Mouse (Mus musculus) NIH3T3 (cell line): ENCODE results near the gene Pcnx3.

ENCODE experiments used
- DNase-seq: peaks from one replicate; pipeline ENCODE4 v3.0.0-alpha.2; 2012; ENCODE audit warnings: low read depth

Gene Pcnx3

DNA sequence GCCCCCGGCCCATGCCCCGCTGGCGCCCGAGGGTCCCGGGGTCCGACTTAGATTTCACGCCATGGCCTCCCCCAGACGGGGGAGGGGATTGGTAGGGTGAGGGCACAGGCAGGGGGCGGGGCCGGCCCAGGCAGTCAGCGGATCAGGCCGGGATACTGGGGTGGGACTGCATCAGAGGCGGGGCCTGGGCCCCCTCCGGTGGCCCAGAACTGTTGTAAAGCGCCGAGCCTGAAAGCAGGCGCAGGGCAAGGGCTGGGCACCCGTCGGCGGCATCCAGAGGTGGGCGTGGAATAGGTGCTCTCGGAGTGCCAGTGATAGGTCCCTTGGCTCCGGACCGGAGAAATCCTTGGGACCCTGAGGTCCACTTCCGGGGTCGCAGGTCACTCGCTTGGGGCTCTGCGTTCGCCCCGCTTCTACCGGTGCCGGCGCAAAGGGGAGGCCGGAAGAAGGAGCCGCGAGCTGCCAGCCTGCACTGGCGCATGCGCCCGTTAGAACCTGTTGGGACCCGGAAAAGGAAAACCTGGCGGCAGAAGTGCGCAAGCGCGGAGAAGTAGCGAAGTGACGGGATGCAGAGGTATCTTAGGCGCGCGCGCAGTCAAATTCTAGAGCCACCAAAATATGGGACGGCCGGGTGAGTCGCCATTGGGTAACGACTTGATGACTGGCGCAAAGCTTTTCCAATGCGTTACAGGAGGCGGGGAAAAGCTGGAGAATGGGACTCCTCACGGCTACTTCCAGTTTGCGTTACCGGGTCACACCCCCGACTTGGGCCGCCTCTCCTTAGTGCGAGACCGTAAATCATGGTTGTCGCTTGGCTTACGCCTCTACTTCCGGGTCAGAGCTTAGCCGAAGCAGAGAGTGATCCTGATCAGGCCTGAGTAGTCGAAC lies at the start of gene Pcnx3, which contains the start of gene Map3k11:
Gene Pcnx3 (minus strand): TSS at position 709 of the 888 bp plus-strand sequence.
Gene Map3k11 (plus strand): TSS at position 543 of the 888 bp plus-strand sequence.
- DNase-seq, result peak; percentile 100

DNA sequence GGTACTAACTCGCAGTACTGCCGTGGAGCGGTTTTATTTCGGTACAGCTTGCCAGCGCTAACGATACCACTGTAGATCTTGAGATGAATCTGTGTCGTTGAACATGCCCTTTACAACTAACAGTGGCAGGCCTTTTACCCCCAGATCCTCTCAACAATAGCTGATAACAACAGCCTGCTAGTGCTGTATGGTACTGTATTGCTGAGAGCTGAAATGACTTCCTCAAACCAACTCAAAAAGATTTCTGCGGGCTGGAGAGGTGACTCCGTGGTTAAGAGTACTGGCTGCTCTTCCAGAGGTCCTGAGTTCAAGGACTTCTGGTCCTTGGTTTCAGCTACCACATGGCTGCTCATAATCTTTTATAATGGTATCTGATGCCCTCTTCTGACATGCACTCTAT lies 45.6 kb upstream of the Pcnx3 start:
- DNase-seq, result no peak

- peak; percentile 98 for DNase-seq
Observed at GRCm38 (mm10) chr19:5731264-5731978, 42.7 kb upstream of the Pcnx3 start.

DNA sequence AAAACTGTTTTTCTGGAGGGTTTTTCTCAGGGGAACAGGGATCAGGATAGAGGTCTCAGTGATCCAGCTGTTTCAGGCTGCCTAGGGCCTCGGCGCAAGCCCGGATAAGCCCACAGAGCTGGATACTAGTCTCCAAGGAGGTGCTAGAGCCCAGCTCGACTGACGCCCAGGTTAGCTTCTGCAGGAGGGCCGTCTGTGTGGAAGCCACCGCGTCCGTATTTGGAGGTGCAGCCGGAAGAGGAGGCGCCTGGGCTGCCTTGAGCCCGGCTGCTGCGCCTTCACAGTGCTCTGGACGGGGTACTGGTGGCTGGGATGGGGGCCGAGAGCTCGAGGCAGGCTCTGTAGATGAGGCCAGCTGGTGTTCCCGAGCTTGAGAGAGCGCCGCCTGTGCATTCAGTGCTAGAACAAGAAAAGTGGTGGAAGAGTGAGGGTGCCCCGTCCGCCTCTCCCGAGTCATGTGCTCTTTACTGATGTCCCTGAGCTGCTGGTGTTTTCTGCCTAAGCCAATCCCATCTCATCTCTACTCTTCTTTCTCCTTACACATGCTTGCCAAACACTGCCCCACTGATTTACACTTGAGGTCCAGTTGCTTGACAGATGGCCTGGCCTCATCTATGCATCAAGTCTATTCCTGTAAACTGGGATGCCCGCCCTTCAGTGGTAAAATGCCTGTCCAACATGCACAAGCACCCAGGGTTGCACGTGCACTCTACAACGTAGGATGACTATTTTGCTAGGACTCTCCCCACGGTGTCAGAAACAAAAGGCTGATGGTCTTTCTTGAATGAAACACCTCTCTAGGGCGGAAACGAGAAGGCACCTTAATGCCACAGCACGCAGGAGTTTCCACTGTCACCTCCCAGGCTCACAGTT lies 41.8 kb upstream of the Pcnx3 start:
- no peak for DNase-seq

DNA sequence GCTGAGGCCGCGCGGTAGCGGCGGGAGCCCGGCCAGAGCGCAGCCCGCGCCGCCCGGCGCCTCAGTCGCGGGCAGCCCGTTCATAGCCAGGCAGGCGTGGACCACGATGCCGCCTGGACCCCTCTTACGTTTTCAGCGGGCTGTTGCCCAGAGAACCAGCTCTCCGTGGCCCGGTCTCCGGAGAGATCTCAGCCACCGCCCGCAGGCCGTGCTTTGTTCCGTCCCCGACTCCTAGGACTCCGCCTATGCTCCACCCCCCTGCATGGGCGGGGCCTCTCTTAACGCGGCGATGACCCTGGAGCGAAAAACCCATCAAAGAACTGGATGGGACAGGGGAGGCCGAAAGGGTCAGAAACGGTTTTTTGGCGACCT lies 40.7 kb upstream of the Pcnx3 start, which contains the start of gene Fam89b:
Gene Fam89b (minus strand): TSS at position 210 of the 372 bp plus-strand sequence.
- DNase-seq, result peak; percentile 95

DNA sequence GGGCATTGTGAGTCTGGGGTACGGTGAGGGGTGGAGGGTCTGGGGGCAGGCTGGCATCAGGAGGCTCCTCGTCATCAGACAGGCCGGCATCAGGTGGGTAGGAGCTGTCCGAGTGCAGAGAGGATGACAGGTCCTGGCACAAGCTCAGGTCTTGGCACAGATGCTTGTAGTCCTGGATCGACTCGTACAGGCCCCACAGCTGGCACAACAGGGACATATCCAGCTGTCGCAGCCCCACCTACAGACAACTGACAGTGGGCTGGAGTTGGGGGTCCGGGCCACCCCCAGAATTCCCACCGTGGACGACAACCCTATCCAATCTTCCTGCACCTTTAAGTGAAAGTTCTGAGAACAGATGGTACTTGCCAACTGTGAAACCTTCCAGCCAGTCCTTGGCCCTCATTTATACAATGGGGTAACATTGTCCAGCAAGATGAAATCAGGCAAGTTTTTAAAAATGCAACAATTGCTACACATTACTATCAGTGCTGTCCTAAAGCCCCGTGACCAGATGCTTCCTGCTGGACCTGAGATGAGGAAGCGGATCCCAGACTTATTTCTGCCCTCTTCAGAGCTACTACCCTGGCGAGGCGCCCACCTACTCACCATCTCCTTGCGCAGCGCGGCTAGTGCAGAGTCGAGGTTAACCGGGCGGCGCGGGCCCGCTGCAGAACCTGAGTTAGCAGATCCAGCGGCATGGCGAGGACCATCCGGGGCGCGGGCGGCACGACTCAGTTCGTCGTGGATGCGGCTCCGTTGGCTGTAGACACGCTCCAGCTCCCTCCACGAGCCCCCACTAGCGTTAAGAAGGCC lies 40.1 kb upstream of the Pcnx3 start:
- peak; percentile 86 for DNase-seq

DNA sequence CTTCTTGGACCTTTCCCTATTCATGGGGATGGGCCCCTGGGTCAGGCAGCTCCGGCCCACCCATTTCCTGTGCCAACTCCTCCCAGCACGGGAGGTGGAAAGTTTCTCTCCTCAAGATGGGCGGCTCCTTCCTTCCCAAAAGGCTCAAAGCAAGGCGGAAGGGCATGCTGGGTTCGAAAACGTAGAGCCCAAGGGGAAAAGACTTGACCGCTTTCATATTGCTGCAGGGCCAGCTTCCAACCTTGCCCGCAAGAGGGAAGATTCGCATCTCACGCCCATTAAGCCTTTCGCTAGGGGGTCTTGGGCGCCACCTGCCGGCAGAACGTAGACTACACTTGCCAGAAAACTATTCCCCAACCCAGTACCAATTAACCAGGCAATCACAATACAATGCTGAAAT lies 39.0 kb upstream of the Pcnx3 start:
- peak; percentile 95 for DNase-seq

DNA sequence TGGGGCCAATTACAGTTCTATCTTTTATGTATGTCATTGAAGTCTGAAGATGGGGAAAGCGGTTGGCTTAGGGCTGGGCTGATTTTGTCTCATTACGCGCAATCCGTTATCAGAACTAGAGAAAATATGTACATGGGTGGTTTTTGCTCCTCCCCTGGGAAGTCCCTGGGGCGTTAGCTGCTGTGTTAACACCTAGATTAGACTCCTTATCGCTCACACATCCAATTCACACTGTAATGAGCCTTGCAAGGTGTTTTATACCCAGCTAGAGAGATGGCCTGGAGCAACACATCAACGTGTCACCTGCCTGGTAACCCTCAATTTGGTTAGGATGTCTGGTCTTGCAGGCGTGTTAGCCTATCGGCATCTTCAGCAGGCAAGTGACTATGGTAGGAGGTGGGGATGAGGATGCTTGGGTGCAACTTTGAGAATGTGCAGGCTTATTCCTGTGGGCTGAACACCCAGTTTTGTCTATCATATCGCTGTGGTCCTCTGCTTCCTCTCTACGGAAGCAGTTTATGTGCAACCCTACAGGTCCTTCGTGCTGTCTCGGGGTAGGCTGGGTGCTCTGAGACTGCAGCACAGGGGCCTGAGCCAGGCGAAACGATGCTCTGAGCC lies 38.4 kb upstream of the Pcnx3 start:
- DNase-seq, result no peak

DNA sequence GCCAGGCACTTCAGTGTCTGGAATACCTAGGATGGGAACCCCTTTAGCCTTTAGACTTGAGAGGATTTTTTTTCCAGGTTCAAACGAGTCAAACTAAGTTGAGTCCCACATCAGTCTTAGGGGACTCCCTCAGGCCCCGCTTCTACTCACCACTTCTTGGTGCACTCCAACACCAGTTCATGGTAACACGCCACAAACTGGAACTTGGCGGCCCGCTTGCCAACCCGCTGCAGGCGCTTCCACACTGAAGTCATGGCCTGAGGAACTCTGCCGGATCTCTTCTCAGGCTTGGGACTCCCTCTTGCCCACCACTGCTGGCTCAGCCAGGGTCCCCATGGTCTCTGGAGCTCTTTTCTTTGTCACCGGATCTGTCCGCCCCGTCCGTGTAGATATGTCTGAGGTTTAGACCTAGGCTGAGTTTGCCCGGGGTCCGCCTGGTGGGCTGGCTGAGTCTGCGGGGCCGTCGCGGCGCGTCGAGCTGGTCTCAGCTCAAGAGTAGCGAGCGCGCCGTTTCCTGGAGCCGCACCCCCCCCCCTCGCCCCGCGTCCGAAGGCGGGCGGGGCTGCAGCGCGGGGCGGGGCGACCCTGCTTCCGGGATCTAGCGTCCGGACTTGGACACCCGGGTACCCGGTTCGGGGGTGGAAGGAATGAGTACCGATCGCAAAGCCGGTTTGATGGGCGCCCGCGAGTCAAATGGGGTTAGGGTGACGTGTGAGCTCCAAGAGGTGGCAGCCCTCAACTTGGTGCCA lies 37.2 kb upstream of the Pcnx3 start, which contains the start of gene Ehbp1l1:
Gene Ehbp1l1 (minus strand): TSS at position 551 of the 749 bp plus-strand sequence.
- peak; percentile 90 for DNase-seq

DNA sequence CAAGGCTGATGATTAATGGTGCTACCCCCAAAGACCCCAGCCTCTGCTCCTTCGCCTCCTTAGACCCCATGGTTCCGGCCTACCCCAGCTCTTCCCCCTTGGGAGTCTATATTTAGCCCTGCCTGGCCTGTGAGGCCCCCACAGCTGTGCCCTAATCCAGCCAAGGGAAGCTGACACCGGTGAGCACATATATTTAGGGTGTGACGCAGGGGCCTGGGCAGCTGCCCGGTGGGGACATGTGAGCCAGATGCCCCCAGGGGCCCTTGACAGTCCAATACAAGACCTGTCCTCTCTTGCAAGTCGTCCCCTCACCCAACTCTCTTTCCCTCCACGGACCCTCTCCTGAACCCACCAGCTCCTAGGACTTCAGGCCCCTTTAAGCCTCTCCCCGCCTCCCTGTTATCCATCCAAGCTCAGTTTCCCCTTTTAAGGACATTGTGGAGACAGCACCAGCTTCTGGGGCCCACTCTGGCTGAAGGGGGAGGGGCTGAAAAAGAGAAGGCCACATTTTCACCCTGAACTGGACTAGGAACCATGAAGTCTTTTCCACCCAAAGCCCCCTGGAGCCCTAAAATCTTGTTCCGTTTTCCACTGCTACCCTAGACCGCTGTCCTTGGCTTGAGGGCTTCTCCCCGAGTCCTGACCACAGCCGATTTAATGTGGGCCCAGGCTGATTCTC lies 36.5 kb upstream of the Pcnx3 start:
- peak; percentile 86 for DNase-seq

- peak; percentile 81 for DNase-seq
Observed at GRCm38 (mm10) chr19:5724549-5724941, 35.8 kb upstream of the Pcnx3 start.

DNA sequence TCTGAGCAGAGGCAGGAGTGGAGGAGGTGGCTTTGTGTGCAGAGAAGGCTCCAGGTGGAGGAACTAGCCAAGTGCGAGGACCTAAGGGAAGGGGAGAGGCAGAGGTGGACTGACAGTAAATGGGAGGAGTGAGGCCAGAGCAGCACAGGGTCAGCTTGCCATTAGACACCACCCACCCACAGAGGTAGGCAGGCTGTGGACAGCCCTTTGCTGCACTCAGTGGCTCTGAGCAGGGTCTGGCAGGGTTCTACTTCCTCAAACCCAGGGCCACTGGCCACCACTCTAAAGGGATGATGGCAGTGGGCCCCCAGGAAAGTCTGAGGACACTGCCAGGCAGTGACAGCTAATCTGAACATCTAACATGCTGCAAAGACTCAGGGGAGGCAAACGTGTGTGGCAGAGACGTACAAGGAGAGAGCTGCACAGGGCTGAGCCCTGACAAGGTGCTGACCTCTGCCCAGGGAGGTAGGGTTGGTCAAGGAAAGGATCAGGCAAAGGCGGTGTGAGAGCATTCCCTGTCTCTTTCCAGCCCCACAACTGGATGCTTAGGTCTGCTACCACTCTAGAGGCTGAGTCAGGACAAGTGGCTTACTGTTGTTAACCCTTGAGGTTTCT lies 35.3 kb upstream of the Pcnx3 start:
- no peak for DNase-seq

GRCm38 (mm10) chr19:5722848-5723425 lies 34.2 kb upstream of the Pcnx3 start:
- DNase-seq, result no peak

DNA sequence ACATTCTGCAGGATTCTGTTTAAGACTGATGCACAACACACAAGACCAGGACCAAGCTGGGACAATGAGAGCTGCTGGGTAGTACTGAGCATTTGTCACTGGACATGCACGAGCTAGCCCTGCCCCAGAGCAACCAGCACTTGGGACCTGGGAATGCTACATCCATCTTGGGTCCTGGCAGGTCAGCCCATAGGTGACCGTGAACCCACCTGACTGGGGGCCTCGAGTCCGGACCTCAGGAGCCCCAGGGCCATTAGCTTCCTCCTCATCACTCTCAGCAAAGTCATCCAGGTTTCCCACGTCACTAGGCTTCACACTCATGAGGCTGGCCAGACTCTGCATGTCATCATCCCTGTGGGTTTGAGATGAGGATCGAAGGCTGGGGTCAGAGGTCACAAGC lies 32.5 kb upstream of the Pcnx3 start:
- no peak for DNase-seq

- peak; percentile 30 for DNase-seq
Observed at GRCm38 (mm10) chr19:5716955-5717354, 28.2 kb upstream of the Pcnx3 start.

DNA sequence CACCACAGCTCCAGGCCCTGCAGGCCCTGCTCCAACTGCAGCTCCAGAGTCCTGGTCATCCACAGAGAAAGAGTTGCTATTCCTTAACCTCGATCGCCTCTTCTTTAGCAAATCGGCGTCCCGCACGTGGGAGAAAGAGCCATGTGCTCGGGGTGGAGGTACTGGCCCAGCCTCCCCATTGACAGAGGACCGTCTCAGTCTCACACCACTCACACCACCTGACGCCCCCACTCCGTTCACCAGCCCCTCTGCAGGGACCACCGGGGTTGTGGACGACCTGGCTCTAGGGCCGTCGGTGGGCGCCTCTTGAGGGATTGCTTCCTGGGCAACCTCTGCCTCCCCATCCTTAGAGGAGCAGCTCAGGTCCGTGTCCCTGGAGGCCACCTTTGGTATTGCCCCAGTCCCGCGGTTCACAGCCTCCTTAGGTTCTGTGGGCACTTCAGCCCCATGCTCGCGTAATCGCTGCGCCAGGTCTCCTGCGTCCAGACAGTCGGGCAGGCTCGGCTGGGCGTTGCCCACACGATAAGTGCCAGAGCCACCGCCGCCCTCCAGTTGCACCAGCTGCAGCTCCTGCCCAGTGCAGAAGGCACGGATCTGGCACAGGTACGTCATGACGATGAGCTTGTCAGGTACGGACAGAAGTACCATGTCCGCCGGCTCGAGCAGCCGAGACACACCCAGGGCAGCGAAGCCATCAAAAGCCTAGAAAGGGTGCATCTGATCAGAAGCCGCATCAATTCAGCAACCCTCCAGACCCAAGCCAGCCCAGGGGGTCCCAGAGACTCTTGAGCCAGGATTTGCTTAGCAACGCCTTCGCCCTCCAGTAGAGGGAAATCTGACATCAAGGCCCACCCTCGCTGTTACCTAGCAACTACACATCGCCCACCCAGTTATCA lies 27.3 kb upstream of the Pcnx3 start:
- peak; percentile 43 for DNase-seq

- peak; percentile 75 for DNase-seq
Observed at GRCm38 (mm10) chr19:5713730-5714129, 25.0 kb upstream of the Pcnx3 start.
